Mouse (Mus musculus) midbrain, embryonic 10.5 days (tissue): Measurements from ENCODE around the gene Pbx1. TPM values are rescaled to one million over a fixed set of nuclear protein-coding genes. Genes with fewer than 3 reads are reported as not detected.

Experiments
- DNase-seq: peaks from one replicate; pipeline ENCODE4 v3.0.0-alpha.2; 2017; ENCODE audit warnings: low spot score
- H3K27ac ChIP-seq: fragments of 300-500 bp; sonication (generic); replicated peaks from 2 replicates; pipeline ENCODE4 v1.5.1; 2016; ENCODE audit warnings: mild to moderate bottlenecking
- H3K27me3 ChIP-seq: fragments of 300-500 bp; sonication (generic); 2 replicates; pipeline ENCODE4 v1.6.1; 2016; ENCODE audit warnings: low read depth, mild to moderate bottlenecking; ENCODE audit not compliant: poor library complexity, severe bottlenecking
- H3K36me3 ChIP-seq: fragments of 300-500 bp; sonication (generic); 2 replicates; pipeline ENCODE4 v1.6.1; 2016; ENCODE audit warnings: mild to moderate bottlenecking, moderate library complexity
- H3K4me1 ChIP-seq: fragments of 300-500 bp; sonication (generic); 2 replicates; pipeline ENCODE4 v1.6.1; 2016
- H3K4me3 ChIP-seq: fragments of 300-500 bp; sonication (generic); 2 replicates; pipeline ENCODE4 v1.5.1; 2016; ENCODE audit warnings: mild to moderate bottlenecking, moderate library complexity
- H3K9me3 ChIP-seq: fragments of 300-500 bp; sonication (generic); replicated peaks from 2 replicates; pipeline ENCODE4 v1.6.1; 2016; ENCODE audit warnings: mild to moderate bottlenecking
- WGBS: fragments of 180-500 bp; shearing (Covaris S2); methylation state at CpG from one replicate; pipeline ENCODE4 v1.1.7; 2016; 5-methylcytosine and 5-hydroxymethylcytosine counted together
- polyA plus RNA-seq: library from polyadenylated mRNA; unstranded; fragments of >200 nt; fragmentation: Nextera tagmentation; extraction: Ambion mirVana; gene quantifications from 2 replicates; pipeline ENCODE4 v1.2.1, GENCODE M21; 2016

Gene Pbx1
- polyA plus RNA-seq, 1 experiment from 2014 or later, result 34.9 TPM

DNA sequence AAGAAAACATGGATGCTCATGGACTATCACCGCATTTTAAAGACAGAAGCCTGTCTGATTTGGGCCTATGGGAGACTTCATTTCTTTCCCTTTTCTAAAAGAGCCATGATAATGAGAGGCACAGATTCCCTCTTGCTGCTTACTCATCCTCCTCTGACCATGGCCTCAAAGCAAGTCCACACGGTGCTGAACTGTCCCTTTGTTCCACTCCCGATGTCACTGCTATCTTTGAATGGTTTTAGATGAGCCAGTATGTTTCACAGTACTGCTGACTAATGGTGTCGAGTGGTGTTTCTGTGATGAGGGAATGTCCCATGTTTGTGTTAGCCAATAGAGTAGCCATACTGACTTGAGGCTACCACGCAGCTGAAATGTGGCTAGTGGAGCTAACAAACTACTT lies 233.8 kb downstream of the Pbx1 start:
- H3K36me3 ChIP-seq, result peaks cover 67% of the 10 kb centered on the region
- no peaks in the 10 kb centered on the region for H3K9me3 ChIP-seq
- peaks cover 57% of the 10 kb centered on the region for H3K27me3 ChIP-seq
- no peak overlapping the region for H3K27ac ChIP-seq
- H3K4me1 ChIP-seq, result peaks cover 8% of the 10 kb centered on the region
- DNase-seq, result no peak
- no peak overlapping the region for H3K4me3 ChIP-seq
- WGBS, result 96% methylated on average over 5 of the region's 5 CpGs

DNA sequence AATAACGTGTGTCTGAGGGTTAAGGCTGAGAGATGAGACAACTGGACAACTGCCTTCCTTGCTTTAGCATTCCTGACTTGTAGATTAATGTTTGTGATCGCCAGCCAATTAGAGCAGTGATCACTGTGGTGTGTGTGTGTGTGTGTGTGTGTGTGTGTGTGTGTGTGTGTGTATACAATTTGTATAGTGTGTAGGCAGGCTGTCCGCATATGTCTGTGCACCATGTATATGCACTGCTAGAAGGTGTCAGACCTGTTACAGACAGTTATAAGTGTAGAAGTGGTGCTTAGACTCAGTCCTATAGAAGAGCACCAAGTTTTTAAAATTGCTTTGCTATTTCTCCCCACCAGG lies 234.2 kb downstream of the Pbx1 start:
- WGBS, result 91% methylated on average over 3 of the region's 3 CpGs
- Histone ChIP-seq H3K4me1 (peaks cover 8% of the 10 kb centered on the region), H3K27me3 (peaks cover 53% of the 10 kb centered on the region), H3K27ac (no peak overlapping the region), H3K36me3 (peaks cover 67% of the 10 kb centered on the region), H3K4me3 (no peak overlapping the region), H3K9me3 (no peaks in the 10 kb centered on the region)
- no peak for DNase-seq

DNA sequence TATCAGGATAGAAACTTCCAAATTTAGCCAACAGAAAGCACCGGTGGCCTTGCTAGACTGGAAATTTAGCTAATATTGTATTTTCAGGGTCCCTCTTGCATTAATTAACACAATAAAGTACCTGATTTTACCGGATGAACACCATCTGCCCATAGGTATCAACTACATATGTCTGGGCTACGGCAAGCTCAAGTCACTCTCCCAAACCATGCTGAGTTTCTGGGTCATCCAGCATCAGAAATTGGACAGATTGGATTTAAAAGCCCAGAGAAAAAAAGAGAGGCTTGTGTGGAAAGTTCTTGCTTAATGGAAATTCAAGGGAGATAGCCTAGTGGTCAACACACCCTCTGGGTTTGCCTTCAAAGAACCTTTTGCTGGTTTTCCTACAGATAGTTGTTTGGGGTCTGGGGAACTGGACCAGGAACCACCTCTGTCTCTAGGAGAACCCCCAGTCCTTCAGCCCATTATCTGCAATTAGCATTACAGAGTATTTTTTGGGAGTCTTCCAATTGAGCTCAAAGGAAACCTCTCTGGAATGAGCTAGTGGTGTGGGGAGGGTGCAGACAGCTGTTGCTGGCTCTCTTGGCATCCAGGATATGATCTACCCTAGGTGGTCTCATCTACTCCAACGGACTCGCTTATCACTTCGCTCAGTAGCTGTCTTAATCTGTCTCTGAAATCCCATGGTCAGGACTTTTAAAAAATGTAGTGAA lies 234.7 kb downstream of the Pbx1 start:
- Histone ChIP-seq H3K27ac (no peak overlapping the region), H3K27me3 (peaks cover 48% of the 10 kb centered on the region), H3K4me3 (no peak overlapping the region), H3K36me3 (peaks cover 64% of the 10 kb centered on the region), H3K4me1 (peaks cover 8% of the 10 kb centered on the region), H3K9me3 (no peaks in the 10 kb centered on the region)
- no peak for DNase-seq
- WGBS, result 95% methylated on average over 6 of the region's 6 CpGs

DNA sequence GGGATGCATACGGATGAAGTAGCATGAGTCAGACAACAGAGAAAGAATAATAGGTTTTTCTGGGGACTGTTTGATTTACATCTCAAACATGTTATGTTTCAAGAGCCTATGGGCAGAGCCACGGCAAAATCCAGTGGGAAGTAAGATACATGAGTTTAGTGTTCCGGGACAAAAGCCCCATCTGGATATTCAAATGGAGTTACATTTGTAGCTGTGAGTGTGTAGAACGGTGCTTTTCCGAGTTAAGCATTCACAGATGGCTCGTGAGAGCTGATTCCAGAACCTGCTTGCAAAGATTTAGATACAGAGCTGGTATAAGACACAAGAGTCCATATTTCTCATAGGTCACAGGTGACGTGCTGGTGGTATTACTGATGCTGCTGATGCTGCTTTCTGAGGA lies 238.7 kb downstream of the Pbx1 start:
- Histone ChIP-seq H3K36me3 (peaks cover 50% of the 10 kb centered on the region), H3K9me3 (no peaks in the 10 kb centered on the region), H3K4me1 (0 out of 2 replicates have a peak, but pooled peaks cover 7% of the 10 kb centered on the region), H3K4me3 (no peak overlapping the region), H3K27me3 (peaks cover 17% of the 10 kb centered on the region), H3K27ac (no peak overlapping the region)
- WGBS, result 91% methylated on average over 7 of the region's 7 CpGs
- no peak for DNase-seq

DNA sequence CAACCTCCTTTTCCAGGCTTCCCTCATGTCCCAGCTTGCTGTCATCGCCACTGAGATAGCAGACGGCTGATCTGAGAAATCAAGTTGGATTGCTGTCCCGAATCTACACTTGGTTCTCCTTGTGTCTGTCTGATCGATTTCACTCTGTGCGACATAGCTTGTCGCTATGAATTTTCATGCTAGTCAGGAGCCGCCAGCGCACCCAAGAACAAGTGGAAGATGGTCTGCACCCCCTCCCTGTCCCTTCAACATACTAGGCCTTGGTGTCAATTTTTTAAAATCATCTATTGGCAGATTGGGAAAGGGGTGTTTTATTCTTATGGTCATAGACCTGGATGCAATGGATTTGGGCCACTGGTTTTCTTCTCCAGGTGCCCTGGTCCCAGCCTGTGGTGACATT lies 249.3 kb downstream of the Pbx1 start:
- WGBS, result 97% methylated on average over 8 of the region's 8 CpGs
- peaks cover 65% of the 10 kb centered on the region for H3K36me3 ChIP-seq
- DNase-seq, result no peak
- H3K9me3 ChIP-seq, result no peaks in the 10 kb centered on the region
- H3K4me3 ChIP-seq, result no peak overlapping the region
- H3K27me3 ChIP-seq, result no peaks in the 10 kb centered on the region
- no peaks in the 10 kb centered on the region for H3K4me1 ChIP-seq
- no peak overlapping the region for H3K27ac ChIP-seq

DNA sequence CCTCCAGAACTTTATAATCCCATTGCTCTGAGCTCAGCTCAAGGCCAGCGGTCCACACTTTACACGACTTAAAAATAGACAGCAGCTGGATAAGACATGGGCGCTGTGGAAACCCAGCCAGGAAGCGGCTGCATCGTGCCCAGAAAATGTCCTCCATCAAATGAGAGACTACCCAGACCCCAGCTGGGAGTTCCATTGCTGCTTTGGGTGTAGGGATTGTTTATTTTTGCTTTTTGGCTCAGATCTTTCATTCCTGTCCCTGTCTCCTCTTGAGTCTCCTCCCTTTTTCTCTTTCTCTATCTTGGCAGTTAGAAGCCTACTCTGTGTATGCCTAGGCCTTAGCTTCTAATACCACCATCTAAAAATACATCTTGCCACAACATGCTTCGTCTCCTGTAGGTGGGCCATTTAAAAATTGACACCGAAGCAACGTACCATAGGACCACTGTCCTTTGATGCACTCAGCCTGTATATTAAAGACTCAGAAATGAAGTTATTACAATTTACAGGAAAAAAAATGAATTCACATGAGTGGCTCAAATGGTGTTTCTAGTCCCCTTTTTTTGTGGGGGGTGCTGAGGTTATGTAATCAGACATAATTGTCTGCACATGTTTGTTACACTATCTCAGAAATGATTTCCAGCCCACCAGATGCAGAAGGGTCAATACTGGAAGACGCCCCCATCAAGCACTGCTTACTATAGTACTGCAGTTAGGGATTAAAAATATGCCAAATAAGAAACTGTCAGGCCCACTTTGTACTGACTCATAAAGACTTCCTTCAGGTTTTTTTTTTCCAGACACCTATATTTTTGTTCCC lies 251.2 kb downstream of the Pbx1 start:
- no peak overlapping the region for H3K4me3 ChIP-seq
- H3K27me3 ChIP-seq, result no peaks in the 10 kb centered on the region
- H3K36me3 ChIP-seq, result peaks cover 70% of the 10 kb centered on the region
- no peaks in the 10 kb centered on the region for H3K9me3 ChIP-seq
- 90% methylated on average over 9 of the region's 9 CpGs for WGBS
- H3K4me1 ChIP-seq, result no peaks in the 10 kb centered on the region
- no peak overlapping the region for H3K27ac ChIP-seq
- DNase-seq, result no peak

DNA sequence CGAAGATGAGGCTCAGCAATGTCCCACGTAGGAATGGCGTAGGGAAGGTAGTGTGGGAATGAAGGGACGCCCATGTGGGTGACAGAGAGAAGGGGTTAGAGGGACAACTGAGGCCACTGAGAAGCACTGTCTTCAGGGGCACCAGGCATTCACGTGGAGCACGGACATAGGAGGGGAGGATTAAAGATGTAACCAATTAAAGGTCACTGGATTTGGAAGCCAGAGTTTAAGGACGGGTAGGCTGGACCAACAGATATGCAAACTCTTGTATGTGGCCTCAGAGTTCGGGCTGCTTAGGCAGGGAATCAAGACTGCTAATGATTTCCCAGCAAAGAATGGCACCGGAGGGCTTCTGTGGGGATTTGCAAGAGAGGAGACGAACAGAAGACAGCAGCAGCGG lies 252.4 kb downstream of the Pbx1 start:
- Histone ChIP-seq H3K4me3 (no peak overlapping the region), H3K27ac (no peak overlapping the region), H3K27me3 (no peaks in the 10 kb centered on the region), H3K4me1 (no peaks in the 10 kb centered on the region), H3K36me3 (peaks cover 72% of the 10 kb centered on the region), H3K9me3 (no peaks in the 10 kb centered on the region)
- WGBS, result 85% methylated on average over 11 of the region's 11 CpGs
- no peak for DNase-seq

DNA sequence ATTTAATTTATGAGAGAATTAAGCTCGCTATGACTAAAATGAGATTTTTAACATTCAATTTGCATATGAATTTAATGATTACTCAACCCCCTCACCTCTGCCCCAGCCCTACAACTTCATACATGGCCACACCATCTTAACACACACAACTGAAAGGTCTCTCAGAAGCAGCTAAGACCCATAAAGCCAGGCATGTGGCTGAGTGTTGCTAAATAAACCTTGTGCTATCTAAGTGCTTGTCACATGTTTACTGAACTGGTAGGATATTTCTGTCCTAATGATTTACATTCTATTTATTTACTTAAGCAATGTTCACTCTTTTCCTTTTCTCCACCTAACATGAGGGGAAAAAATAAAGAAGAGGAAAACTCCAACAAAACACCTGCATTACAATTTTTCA lies 253.5 kb downstream of the Pbx1 start:
- DNase-seq, result no peak
- Histone ChIP-seq H3K9me3 (no peaks in the 10 kb centered on the region), H3K36me3 (peaks cover 69% of the 10 kb centered on the region), H3K4me1 (no peaks in the 10 kb centered on the region), H3K4me3 (no peak overlapping the region), H3K27me3 (no peaks in the 10 kb centered on the region), H3K27ac (no peak overlapping the region)
- 86% methylated on average over 1 of the region's 1 CpGs for WGBS

DNA sequence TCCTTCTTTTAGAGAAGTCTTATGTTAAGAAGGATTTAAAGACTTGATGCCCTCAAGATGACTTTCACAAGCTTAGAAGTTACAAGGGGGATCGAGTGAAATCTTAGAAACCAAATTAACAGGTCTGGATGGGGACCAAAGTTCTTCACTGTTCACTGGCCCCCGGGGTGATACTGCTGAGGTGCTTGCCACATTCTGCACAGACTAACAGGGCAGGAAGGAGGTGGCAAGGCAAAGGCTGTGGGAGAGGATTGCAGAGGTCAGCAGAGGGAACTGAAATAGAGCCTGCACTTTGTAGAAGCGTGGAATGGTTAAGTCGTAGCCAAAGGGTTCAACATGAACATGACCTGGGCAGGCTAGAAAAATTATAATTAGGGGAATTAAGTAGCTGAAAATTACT lies 256.5 kb downstream of the Pbx1 start:
- DNase-seq, result no peak
- no peak overlapping the region for H3K27ac ChIP-seq
- no peaks in the 10 kb centered on the region for H3K4me1 ChIP-seq
- WGBS, result 95% methylated on average over 4 of the region's 4 CpGs
- peaks cover 43% of the 10 kb centered on the region for H3K36me3 ChIP-seq
- no peak overlapping the region for H3K4me3 ChIP-seq
- H3K9me3 ChIP-seq, result no peaks in the 10 kb centered on the region
- no peaks in the 10 kb centered on the region for H3K27me3 ChIP-seq

DNA sequence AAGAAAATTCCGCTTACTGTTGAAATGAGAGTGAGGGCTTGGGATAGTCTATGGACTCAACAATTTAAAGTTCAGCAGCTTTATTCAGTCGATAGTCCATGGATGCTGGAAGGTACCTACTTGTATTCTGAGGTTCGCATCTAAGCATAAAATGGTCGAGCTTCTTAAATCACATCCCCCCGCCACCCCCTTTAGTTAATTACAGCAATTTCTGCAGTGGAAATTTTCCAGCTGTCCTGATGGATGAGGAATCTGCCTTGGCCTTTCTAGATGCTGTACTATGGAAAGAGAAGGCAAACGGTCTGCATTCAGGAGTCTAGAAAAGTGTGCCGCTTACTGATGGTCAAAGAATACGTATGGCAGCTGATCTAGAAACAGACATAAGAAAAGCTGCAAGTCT lies 262.3 kb downstream of the Pbx1 start:
- DNase-seq, result no peak
- H3K27ac ChIP-seq, result no peak overlapping the region
- peaks cover 11% of the 10 kb centered on the region for H3K36me3 ChIP-seq
- H3K4me1 ChIP-seq, result peaks cover 4% of the 10 kb centered on the region
- 93% methylated on average over 8 of the region's 8 CpGs for WGBS
- no peak overlapping the region for H3K4me3 ChIP-seq
- H3K27me3 ChIP-seq, result no peaks in the 10 kb centered on the region
- no peaks in the 10 kb centered on the region for H3K9me3 ChIP-seq

DNA sequence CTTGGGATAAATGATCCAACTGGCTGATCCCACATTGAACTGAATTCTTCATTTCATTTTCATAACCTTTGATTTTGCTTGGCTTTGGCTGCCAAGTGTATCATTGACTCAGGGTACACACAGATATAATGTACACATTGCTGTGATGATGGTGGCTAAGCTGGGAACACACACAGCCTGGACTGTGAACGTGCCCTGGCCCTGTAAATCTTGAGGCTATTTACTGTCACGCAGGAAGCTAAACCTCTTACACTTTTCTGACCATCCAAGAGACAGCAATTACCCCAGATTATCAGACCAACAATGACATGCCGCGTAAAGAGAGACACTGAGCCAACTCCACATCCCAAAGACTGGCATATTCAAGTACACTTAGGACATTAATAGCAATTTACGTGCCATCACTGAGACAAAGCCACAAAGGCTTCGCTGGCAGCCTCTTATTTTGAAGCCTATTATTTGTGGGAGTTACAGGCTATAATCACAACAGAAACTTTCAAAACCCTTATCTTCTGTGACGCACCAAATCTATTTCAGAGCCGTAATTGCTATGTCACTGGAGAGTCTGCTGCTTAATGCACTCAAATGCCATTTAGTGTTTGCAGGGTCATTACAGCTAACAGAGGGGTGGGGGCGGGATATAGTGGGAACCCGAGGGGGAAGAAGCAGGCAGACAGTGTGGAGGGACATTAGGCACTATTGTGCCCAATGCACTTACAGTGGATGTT lies 262.9 kb downstream of the Pbx1 start:
- H3K4me1 ChIP-seq, result peaks cover 10% of the 10 kb centered on the region
- no peak overlapping the region for H3K27ac ChIP-seq
- H3K4me3 ChIP-seq, result no peak overlapping the region
- no peaks in the 10 kb centered on the region for H3K27me3 ChIP-seq
- DNase-seq, result no peak
- H3K9me3 ChIP-seq, result no peaks in the 10 kb centered on the region
- H3K36me3 ChIP-seq, result peaks cover 13% of the 10 kb centered on the region
- 86% methylated on average over 10 of the region's 10 CpGs for WGBS

DNA sequence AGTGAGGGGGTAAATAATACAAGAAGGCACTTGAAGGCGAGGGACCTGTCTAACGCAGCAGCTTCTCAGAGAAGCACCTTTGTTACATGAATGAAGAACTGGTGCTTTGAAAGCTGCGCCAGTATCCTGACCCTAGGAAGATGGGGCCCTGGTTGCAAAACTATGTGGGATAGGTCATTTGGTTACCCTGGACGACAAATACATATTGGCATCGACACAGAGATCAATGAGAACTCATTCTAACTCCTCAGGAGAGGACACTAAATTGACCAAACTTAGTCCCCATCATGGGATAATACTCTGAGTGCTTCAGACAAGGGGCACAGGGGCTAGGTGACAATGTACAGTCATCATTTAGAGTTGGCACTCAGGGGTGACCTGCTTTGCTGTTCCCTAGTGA lies 264.3 kb downstream of the Pbx1 start:
- Histone ChIP-seq H3K9me3 (no peaks in the 10 kb centered on the region), H3K36me3 (0 out of 2 replicates have a peak, but pooled peaks cover 3% of the 10 kb centered on the region), H3K27ac (no peak overlapping the region), H3K27me3 (no peaks in the 10 kb centered on the region), H3K4me3 (no peak overlapping the region), H3K4me1 (peaks cover 21% of the 10 kb centered on the region)
- WGBS, result 89% methylated on average over 5 of the region's 5 CpGs
- no peak for DNase-seq

DNA sequence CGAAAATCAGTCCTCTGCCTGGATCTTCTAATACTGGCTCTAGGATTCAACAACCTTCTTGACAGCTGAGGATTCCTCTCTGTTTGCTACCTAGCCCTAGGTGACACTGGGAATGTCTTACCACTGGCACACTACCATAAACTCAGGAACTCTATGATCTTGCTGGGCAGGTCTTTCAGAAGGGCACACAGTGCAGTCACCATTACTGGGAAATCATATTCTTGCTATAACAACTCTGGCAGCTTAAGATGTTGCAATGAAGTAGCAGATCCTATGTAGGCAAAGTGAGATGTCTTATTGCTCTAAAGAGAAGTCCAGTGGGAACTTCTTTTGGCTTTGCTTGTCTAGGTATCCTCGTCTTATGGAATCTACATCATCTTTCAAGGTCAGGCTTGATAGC lies 265.2 kb downstream of the Pbx1 start:
- H3K9me3 ChIP-seq, result no peaks in the 10 kb centered on the region
- H3K4me3 ChIP-seq, result no peak overlapping the region
- H3K27me3 ChIP-seq, result no peaks in the 10 kb centered on the region
- 96% methylated on average over 2 of the region's 2 CpGs for WGBS
- no peak overlapping the region for H3K27ac ChIP-seq
- peaks cover 21% of the 10 kb centered on the region for H3K4me1 ChIP-seq
- no peak for DNase-seq
- 0 out of 2 replicates have a peak, but pooled peaks cover 3% of the 10 kb centered on the region for H3K36me3 ChIP-seq
